Mouse (Mus musculus): ENCODE data around the gene Nabp1. TPM values are rescaled to one million over a fixed set of nuclear protein-coding genes. Genes with fewer than 3 reads are reported as not detected.
"Not testable (repeated sequence)": the region's sequence is repeated elsewhere in the genome, so short reads cannot be mapped to it uniquely, and the experiment has no call there.

Gene Nabp1
- polyA plus RNA-seq, 1 experiment from 2014 or later: 17.5 TPM

DNA sequence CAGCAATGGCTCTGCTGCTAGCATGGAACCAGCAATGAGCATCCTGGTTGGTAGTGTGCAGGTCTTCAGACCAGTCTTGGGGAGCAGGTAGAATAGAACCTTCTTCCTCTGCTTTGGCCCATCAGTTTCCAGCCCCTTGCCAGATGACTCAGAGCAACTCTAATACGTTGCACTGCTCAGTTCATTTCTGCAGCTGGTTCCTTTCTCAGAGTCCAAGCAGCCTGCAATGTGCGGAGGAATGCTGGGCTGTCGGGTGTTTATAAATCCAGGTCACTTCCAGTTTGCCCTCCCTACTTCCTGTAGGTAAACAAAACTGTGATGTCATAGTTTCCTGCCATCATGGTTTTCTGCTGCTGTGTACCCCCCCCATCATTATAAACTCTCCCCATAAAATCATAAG lies 21.0 kb downstream of the Nabp1 start:
- ATAC-seq (ENCODE audit: insufficient read depth, low FRiP score, low read depth): no peak
- no peaks in the 10 kb centered on the region for H3K9me3 ChIP-seq
- no peak overlapping the region for H3K4me2 ChIP-seq
- H3K4me3 ChIP-seq (replicated peaks): no peak overlapping the region
- H3K27me3 ChIP-seq (replicated peaks): no peaks in the 10 kb centered on the region
- WGBS: 27% methylated on average over 3 of the region's 3 CpGs
- H3K27ac ChIP-seq: no peak overlapping the region
- H3K9ac ChIP-seq: no peak overlapping the region
- H3K36me3 ChIP-seq: no peaks in the 10 kb centered on the region
- H3K4me1 ChIP-seq: no peaks in the 10 kb centered on the region; the same call in 1 of the 2 replicates

GRCm38 (mm10) chr1:51448789-51449188 lies 29.4 kb downstream of the Nabp1 start:
- Histone ChIP-seq H3K4me3 (replicated peaks) (no peak overlapping the region), H3K4me1 (no peaks in the 10 kb centered on the region), H3K36me3 (no peaks in the 10 kb centered on the region), H3K9ac (no peak overlapping the region), H3K4me2 (no peak overlapping the region), H3K27me3 (replicated peaks) (no peaks in the 10 kb centered on the region), H3K27ac (no peak overlapping the region), H3K9me3 (no peaks in the 10 kb centered on the region)
- WGBS: 59% methylated on average over 2 of the region's 2 CpGs
- no peak for ATAC-seq (ENCODE audit: insufficient read depth, low FRiP score, low read depth)

DNA sequence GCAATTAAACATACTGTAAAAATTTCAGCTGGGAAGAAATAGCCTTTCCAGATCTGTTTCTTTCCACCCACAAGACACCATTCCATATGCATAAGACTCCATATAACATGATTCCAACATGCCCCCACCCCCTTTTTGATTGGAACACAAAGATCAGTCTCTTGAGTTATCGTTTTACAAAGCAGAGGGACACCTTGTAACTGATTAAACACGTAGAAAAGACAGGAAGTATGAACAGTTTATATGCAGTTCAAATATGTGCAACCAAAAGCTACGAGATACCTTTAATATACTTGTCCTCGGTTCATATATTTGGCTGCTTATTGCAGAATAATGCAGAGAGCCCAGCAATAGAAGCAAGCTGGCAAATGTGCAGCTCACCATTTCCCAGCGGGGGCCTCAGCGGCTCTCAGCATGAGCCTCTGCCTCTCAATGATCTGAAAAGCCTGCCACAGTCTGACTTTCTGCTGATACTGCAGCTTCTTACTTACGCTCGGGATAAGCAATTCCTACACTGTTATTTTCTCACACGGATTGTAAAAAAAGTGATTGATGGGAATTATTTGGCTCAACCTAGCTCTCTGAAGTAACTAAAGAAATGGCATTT lies 32.3 kb downstream of the Nabp1 start:
- no peak overlapping the region for H3K4me3 ChIP-seq (replicated peaks)
- H3K4me1 ChIP-seq: no peaks in the 10 kb centered on the region
- H3K9me3 ChIP-seq: no peaks in the 10 kb centered on the region
- no peak overlapping the region for H3K27ac ChIP-seq
- no peaks in the 10 kb centered on the region for H3K36me3 ChIP-seq
- H3K9ac ChIP-seq: no peak overlapping the region
- WGBS: 39% methylated on average over 9 of the region's 9 CpGs
- H3K27me3 ChIP-seq (replicated peaks): no peaks in the 10 kb centered on the region
- ATAC-seq (ENCODE audit: insufficient read depth, low FRiP score, low read depth): no peak
- H3K4me2 ChIP-seq: no peak overlapping the region

- 62% methylated on average over 5 of the region's 5 CpGs for WGBS
- no peak for ATAC-seq (ENCODE audit: insufficient read depth, low FRiP score, low read depth)
- Histone ChIP-seq H3K9ac (no peak overlapping the region), H3K27ac (no peak overlapping the region), H3K36me3 (no peaks in the 10 kb centered on the region), H3K4me2 (no peak overlapping the region), H3K27me3 (replicated peaks) (no peaks in the 10 kb centered on the region), H3K4me1 (no peaks in the 10 kb centered on the region), H3K9me3 (no peaks in the 10 kb centered on the region), H3K4me3 (replicated peaks) (no peak overlapping the region)
Observed at GRCm38 (mm10) chr1:51445161-51445853, 32.9 kb downstream of the Nabp1 start.

- no peaks in the 10 kb centered on the region for H3K4me1 ChIP-seq
- H3K9me3 ChIP-seq: no peaks in the 10 kb centered on the region
- WGBS: 17% methylated on average over 1 of the region's 1 CpGs
- H3K4me2 ChIP-seq: no peak overlapping the region
- no peak; the same call in 1 of the 2 replicates for ATAC-seq (ENCODE audit: insufficient read depth, low FRiP score, low read depth)
- H3K4me3 ChIP-seq (replicated peaks): no peak overlapping the region
- H3K9ac ChIP-seq: no peak overlapping the region
- no peak overlapping the region for H3K27ac ChIP-seq
- no peaks in the 10 kb centered on the region for H3K36me3 ChIP-seq
- H3K27me3 ChIP-seq (replicated peaks): no peaks in the 10 kb centered on the region
Observed at GRCm38 (mm10) chr1:51429775-51430174, 48.5 kb downstream of the Nabp1 start.

DNA sequence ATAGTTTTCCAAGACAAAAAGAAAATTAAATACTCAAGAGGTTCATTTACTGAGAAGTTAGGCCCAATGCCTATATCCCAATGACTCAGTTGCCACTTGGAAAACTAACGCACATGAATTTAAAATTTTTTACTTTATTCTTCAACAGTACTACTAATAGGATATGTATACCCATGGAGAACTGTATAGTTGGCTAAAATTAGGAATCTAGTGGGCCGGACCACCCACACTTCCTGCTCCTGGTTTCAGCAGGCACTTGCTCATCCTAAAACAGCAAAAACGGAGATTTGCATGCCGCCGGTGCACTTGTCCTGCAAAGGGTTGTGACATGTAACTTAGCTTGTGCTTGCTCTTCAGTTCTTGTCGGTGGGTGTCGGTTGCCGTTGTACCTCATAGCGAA lies 51.9 kb downstream of the Nabp1 start:
- no peak for ATAC-seq (ENCODE audit: insufficient read depth, low FRiP score, low read depth)
- 93% methylated on average over 9 of the region's 9 CpGs for WGBS

GRCm38 (mm10) chr1:51421029-51421428 lies 57.2 kb downstream of the Nabp1 start:
- not testable (repeated sequence) for H3K4me2 ChIP-seq; H3K9ac ChIP-seq; ATAC-seq (ENCODE audit: insufficient read depth, low FRiP score, low read depth); H3K4me3 ChIP-seq (replicated peaks); H3K4me1 ChIP-seq; H3K36me3 ChIP-seq; H3K27me3 ChIP-seq (replicated peaks); H3K27ac ChIP-seq; H3K9me3 ChIP-seq
- WGBS: 86% methylated on average over 8 of the region's 8 CpGs

More for the DNA sequence above, 51.9 kb downstream of the Nabp1 start:
- Histone ChIP-seq H3K4me1 (no peaks in the 10 kb centered on the region), H3K9ac (no peak overlapping the region), H3K36me3 (no peaks in the 10 kb centered on the region), H3K4me2 (no peak overlapping the region), H3K27ac (no peak overlapping the region), H3K4me3 (replicated peaks) (no peak overlapping the region), H3K9me3 (no peaks in the 10 kb centered on the region), H3K27me3 (replicated peaks) (no peaks in the 10 kb centered on the region)

- H3K36me3 ChIP-seq: no peaks in the 10 kb centered on the region
- ATAC-seq (ENCODE audit: insufficient read depth, low FRiP score, low read depth): no peak
Observed at GRCm38 (mm10) chr1:51418753-51419152, 59.5 kb downstream of the Nabp1 start.

More at GRCm38 (mm10) chr1:51418753-51419152, 59.5 kb downstream of the Nabp1 start:
- Histone ChIP-seq H3K9ac (no peak overlapping the region), H3K4me3 (replicated peaks) (no peak overlapping the region), H3K4me2 (no peak overlapping the region), H3K27me3 (replicated peaks) (no peaks in the 10 kb centered on the region), H3K4me1 (no peaks in the 10 kb centered on the region), H3K9me3 (no peaks in the 10 kb centered on the region), H3K27ac (no peak overlapping the region)
- 61% methylated on average over 5 of the region's 5 CpGs for WGBS

Other genes starting within 250 kb of the Nabp1 start
- gene Cavin2, start 189.3 kb downstream of the Nabp1 start, polyA plus RNA-seq (2015; fragmentation: Nextera tagmentation; extraction: Ambion mirVana): 83.9 and 87.4 TPM in 2 replicates